Mouse (Mus musculus) intestine, postnatal 0 days (tissue): ENCODE measurements around the gene Rnh1. TPM values are rescaled to one million over a fixed set of nuclear protein-coding genes. Genes with fewer than 3 reads are reported as not detected.

Experiments used
- ATAC-seq: fragments of 200-750 bp; cut with Nextera tagmentation; 2 replicates; pipeline ENCODE4 v1.8.0; 2017; ENCODE audit warnings: mild to moderate bottlenecking, moderate TSS enrichment, moderate library complexity
- H3K27ac ChIP-seq: fragments of 300-500 bp; sonication (generic); 2 replicates; pipeline ENCODE4 v1.5.1; 2014; ENCODE audit warnings: mild to moderate bottlenecking, low read depth, low read length, moderate library complexity
- H3K27me3 ChIP-seq: fragments of 300-500 bp; sonication (generic); replicated peaks from 2 replicates; pipeline ENCODE4 v1.6.1; 2014; ENCODE audit warnings: low read length, mixed read lengths; ENCODE audit not compliant: control insufficient read depth, insufficient read depth
- H3K36me3 ChIP-seq: fragments of 300-500 bp; sonication (generic); 2 replicates; pipeline ENCODE4 v1.6.1; 2014; ENCODE audit warnings: mild to moderate bottlenecking, moderate library complexity; ENCODE audit not compliant: control insufficient read depth, insufficient read depth
- H3K4me1 ChIP-seq: fragments of 300-500 bp; sonication (generic); replicated peaks from 2 replicates; pipeline ENCODE4 v1.6.1; 2014; ENCODE audit warnings: antibody characterized with exemption, low read length, mixed read lengths; ENCODE audit not compliant: control insufficient read depth, insufficient read depth
- H3K4me2 ChIP-seq: fragments of 300-500 bp; sonication (generic); replicated peaks from 2 replicates; pipeline ENCODE4 v1.6.1; 2014; ENCODE audit warnings: low read depth, mild to moderate bottlenecking, moderate library complexity
- H3K4me3 ChIP-seq: fragments of 300-500 bp; sonication (generic); 2 replicates; pipeline ENCODE4 v1.5.1; 2014; ENCODE audit warnings: low read depth, low read length
- H3K9ac ChIP-seq: fragments of 300-500 bp; sonication (generic); 2 replicates; pipeline ENCODE4 v1.6.1; 2014; ENCODE audit warnings: mild to moderate bottlenecking, low read depth, low read length
- H3K9me3 ChIP-seq: fragments of 300-500 bp; sonication (generic); 2 replicates; pipeline ENCODE4 v1.6.1; 2016; ENCODE audit warnings: mixed run types; ENCODE audit not compliant: control insufficient read depth
- CTCF ChIP-seq: sonication (generic); IDR thresholded peaks from 2 replicates; pipeline ENCODE4 v1.5.1; 2016; ENCODE audit warnings: low read depth, mild to moderate bottlenecking, control low read depth, antibody characterized with exemption, moderate library complexity
- WGBS: fragments of 180-500 bp; shearing (Covaris S2); extraction: QIAGEN DNeasy Blood & Tissue Kit; methylation state at CpG from one replicate; pipeline ENCODE4 v1.1.7; 2014; 5-methylcytosine and 5-hydroxymethylcytosine counted together
- polyA plus RNA-seq: library from polyadenylated mRNA; unstranded; fragments of >200 nt; fragmentation: Nextera tagmentation; extraction: Ambion mirVana; gene quantifications from 2 replicates; pipeline ENCODE4 v1.2.1, GENCODE M21; 2015

The Rnh1 gene
- polyA plus RNA-seq, 1 experiment from 2014 or later = 141 TPM

GRCm38 (mm10) chr7:141164850-141165249 lies 7.8 kb downstream of the Rnh1 start:
- H3K4me2 ChIP-seq = no peak overlapping the region

DNA sequence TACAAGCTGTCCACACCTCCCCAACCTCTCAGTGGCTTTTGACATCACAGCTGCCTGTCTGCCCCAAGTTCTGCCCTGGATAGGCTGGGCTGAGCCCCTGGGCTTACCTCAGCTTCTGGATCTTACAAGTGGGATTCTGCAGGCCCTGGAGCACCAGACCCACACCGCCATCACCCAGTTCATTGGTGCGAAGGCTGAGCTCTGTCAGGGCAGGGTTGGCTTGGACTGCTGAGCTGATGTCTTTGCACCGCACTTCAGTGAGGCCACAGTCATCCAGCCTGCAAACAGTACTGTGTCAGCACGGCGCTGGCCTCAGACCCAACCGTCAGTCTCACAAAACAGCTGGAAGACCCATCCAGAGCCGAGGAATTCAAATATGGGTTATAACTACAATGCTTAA lies 8.3 kb downstream of the Rnh1 start:
- 79% methylated on average over 7 of the region's 7 CpGs for WGBS
- Histone ChIP-seq H3K4me2 (no peak overlapping the region), H3K27me3 (no peaks in the 10 kb centered on the region), H3K27ac (no peak overlapping the region), H3K4me1 (peaks cover 6% of the 10 kb centered on the region), H3K9ac (no peak overlapping the region), H3K36me3 (peaks cover 61% of the 10 kb centered on the region), H3K9me3 (no peaks in the 10 kb centered on the region), H3K4me3 (no peak overlapping the region)
- ATAC-seq = no peak
- no peak for TF ChIP-seq CTCF

More at GRCm38 (mm10) chr7:141164850-141165249, 7.8 kb downstream of the Rnh1 start:
- 39% methylated on average over 6 of the region's 6 CpGs for WGBS
- Histone ChIP-seq H3K9me3 (no peaks in the 10 kb centered on the region), H3K9ac (no peak overlapping the region), H3K36me3 (peaks cover 56% of the 10 kb centered on the region), H3K4me3 (no peak overlapping the region), H3K4me1 (peaks cover 6% of the 10 kb centered on the region), H3K27ac (no peak overlapping the region; the same call in 1 of the 2 replicates), H3K27me3 (no peaks in the 10 kb centered on the region)
- peak; percentile 70 for ATAC-seq
- TF ChIP-seq CTCF = no peak

DNA sequence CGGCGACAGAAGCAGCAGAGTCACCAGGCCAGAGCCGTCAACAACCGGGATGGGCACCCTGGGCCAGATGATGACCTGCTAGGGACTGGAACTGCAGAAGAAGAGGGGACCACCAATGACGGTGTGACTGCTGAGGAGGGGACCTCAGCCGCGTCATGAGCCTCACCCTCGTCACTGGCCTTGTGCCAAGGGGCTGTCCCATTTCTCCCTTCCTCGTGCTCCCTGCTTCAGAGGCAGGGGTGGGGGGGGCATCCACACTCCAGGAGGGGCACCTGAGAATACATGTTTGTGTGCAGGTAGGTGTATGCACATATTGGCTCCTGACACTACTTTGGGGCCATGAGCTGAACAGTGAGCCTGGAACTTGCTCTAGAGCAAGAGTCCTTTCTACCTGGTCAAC lies 17.3 kb downstream of the Rnh1 start:
- H3K36me3 ChIP-seq = peaks cover 56% of the 10 kb centered on the region
- 69% methylated on average over 9 of the region's 9 CpGs for WGBS

GRCm38 (mm10) chr7:141148639-141149038 lies 24.0 kb downstream of the Rnh1 start:
- no peak for ATAC-seq
- 40% methylated on average over 4 of the region's 4 CpGs for WGBS
- no peak overlapping the region for H3K27ac ChIP-seq

More for the DNA sequence above, 17.3 kb downstream of the Rnh1 start:
- no peak overlapping the region for H3K9ac ChIP-seq
- no peak overlapping the region for H3K4me2 ChIP-seq
- no peak overlapping the region for H3K27ac ChIP-seq
- no peaks in the 10 kb centered on the region for H3K4me1 ChIP-seq
- ATAC-seq = 0 out of 2 replicates have a peak, but pooled peaks have one; percentile 3
- no peak for TF ChIP-seq CTCF
- H3K4me3 ChIP-seq = no peak overlapping the region
- no peaks in the 10 kb centered on the region for H3K27me3 ChIP-seq
- H3K9me3 ChIP-seq = no peaks in the 10 kb centered on the region

DNA sequence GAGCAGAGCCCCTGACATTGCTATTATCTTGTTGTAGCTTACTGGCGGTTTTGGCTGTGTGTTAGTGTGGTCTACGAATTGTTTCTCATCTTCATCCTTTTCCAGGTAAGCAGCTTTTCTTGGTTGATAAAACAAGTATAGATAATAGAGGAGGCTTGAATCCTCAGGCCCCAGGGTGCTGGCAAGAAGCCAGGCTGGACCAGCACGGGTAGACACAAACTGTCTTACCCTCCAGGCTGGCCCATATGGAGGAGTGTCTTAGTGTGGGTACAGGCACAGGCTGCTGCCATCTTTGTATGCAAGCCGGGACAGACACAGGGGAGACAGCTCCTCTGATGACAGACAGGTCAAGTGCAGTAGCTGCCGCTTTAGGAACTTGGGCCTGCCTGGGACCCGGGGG lies 25.6 kb downstream of the Rnh1 start:
- Histone ChIP-seq H3K4me1 (no peaks in the 10 kb centered on the region), H3K27ac (no peak overlapping the region), H3K4me3 (no peak overlapping the region), H3K36me3 (peaks cover 18% of the 10 kb centered on the region; the same call in 1 of the 2 replicates), H3K4me2 (no peak overlapping the region), H3K9ac (no peak overlapping the region), H3K9me3 (no peaks in the 10 kb centered on the region), H3K27me3 (no peaks in the 10 kb centered on the region)
- no peak for ATAC-seq
- WGBS = 84% methylated on average over 6 of the region's 6 CpGs
- TF ChIP-seq CTCF = no peak

More at GRCm38 (mm10) chr7:141148639-141149038, 24.0 kb downstream of the Rnh1 start:
- Histone ChIP-seq H3K4me2 (no peak overlapping the region), H3K27me3 (no peaks in the 10 kb centered on the region), H3K9me3 (no peaks in the 10 kb centered on the region), H3K9ac (no peak overlapping the region), H3K36me3 (peaks cover 30% of the 10 kb centered on the region), H3K4me3 (no peak overlapping the region), H3K4me1 (no peaks in the 10 kb centered on the region)
- no peak; the same call in 1 of the 2 replicates for TF ChIP-seq CTCF

DNA sequence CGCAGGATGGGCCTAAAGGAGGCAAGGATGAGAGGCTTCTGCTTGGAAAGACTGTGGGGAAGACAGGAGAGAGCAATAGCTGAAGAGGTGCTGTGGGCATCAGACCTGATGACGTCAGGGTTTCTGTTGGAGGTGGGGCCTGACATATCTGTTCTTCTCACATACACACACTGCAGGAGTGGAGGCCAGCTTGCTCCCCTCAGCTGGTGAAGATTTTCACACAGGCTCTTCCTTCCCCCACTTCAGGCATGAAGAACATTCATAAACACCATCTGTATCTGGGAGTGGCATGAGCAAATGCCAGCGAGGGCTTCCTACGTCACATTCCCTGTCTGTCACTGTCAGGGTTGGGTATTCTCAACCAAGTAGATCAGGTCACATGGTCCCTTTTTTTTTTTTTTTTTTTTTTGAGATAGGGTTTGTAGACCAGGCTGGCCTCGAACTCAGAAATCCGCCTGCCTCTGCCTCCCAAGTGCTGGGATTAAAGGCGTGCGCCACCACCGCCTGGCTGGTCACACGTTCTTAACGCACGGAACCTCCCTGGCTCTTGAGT lies 26.5 kb downstream of the Rnh1 start:
- Histone ChIP-seq H3K4me2 (no peak overlapping the region), H3K9ac (no peak overlapping the region), H3K9me3 (no peaks in the 10 kb centered on the region), H3K27me3 (no peaks in the 10 kb centered on the region), H3K4me3 (no peak overlapping the region), H3K36me3 (peaks cover 9% of the 10 kb centered on the region; the same call in 1 of the 2 replicates), H3K4me1 (no peaks in the 10 kb centered on the region), H3K27ac (no peak overlapping the region)
- WGBS = 90% methylated on average over 12 of the region's 12 CpGs
- TF ChIP-seq CTCF = no peak
- ATAC-seq = no peak
